Mouse (Mus musculus) splenic B cell, adult 2 months (primary cell): ENCODE measurements around the gene Ggt1.
"Not testable (repeated sequence)": the region's sequence is repeated elsewhere in the genome, so short reads cannot be mapped to it uniquely, and the experiment has no call there.

Experiments used
- DNase-seq: peaks from one replicate; pipeline ENCODE4 v3.0.0-alpha.2; 2011; ENCODE audit warnings: low read depth, low spot score
- H3K27me3 ChIP-seq: 2 replicates; pipeline ENCODE4 v1.6.1; 2012; ENCODE audit warnings: mild to moderate bottlenecking, low read length, moderate library complexity, mixed read lengths; ENCODE audit not compliant: control insufficient read depth, poor library complexity, insufficient read depth, severe bottlenecking
- H3K36me3 ChIP-seq: 2 replicates; pipeline ENCODE4 v1.6.1; 2012; ENCODE audit warnings: mild to moderate bottlenecking, low read length, moderate library complexity, mixed read lengths; ENCODE audit not compliant: control insufficient read depth, poor library complexity, insufficient read depth, severe bottlenecking

Gene Ggt1

DNA sequence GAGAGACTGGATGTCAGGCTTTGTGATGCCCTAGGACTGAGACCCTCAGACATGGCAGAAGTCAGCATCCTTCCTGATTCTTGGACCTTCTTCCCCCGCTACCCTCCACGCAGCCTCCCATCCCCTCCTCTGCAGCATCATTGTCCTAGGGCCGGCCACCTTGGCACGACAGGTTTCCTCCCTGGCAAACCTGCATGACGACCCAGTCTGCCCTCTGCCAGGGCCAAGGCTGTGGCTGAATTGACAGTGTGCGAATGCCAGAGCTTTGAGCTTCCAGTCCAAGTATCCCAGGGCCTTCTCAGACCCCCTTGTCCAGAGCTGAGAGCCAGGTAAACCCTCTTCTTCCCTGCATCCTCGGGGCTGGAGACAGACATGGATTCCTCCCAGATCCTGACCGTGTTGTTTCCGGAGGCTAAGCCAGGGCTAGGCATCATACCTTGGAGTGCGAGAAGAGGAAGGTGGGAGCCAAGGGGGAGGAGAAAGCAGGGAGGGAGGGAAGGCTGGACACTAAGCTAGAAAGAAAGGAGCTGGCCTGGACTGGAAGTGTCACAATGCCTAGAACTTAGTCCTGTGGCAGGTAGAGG, at the start of gene Ggt1:
Ggt1 (plus strand) TSS at position 534 of the 584 bp plus-strand sequence.
- Histone ChIP-seq H3K27me3 (0 out of 2 replicates have a peak, but pooled peaks cover 3% of the 10 kb centered on the region), H3K36me3 (no peaks in the 10 kb centered on the region)
- no peak for DNase-seq

- no peak for DNase-seq
- Histone ChIP-seq H3K36me3 (peaks cover 18% of the 10 kb centered on the region), H3K27me3 (no peaks in the 10 kb centered on the region)
These were observed 49.5 kb upstream of the Ggt1 start for GRCm38 (mm10) chr10:75511897-75512296.

DNA sequence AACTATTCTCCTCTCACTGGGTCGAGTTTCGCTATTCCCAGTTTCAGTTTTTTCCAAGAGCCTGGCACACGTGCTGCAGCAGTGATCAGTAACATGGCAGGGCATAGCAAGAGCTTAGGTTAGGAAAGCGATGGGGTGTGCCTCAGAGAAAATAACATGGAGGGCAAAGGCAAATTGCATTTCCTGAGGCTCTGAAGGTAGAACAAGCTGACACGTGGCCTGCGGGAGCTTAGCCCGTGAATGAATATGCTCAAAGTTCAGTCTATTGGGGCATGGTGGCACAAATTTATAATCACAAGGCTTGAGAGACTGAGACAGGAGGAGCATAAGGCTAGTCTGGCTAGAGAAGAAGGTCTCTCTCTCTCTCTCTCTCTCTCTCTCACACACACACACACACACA, 48.6 kb upstream of the Ggt1 start:
- no peaks in the 10 kb centered on the region for H3K27me3 ChIP-seq
- H3K36me3 ChIP-seq, result peaks cover 12% of the 10 kb centered on the region
- DNase-seq, result no peak

- H3K27me3 ChIP-seq, result no peaks in the 10 kb centered on the region
- DNase-seq, result peak; percentile 25
- H3K36me3 ChIP-seq, result peaks cover 9% of the 10 kb centered on the region
These were observed 47.9 kb upstream of the Ggt1 start for GRCm38 (mm10) chr10:75513306-75514067.

GRCm38 (mm10) chr10:75514361-75514760, 47.0 kb upstream of the Ggt1 start:
- no peaks in the 10 kb centered on the region for H3K27me3 ChIP-seq
- no peak for DNase-seq
- peaks cover 4% of the 10 kb centered on the region for H3K36me3 ChIP-seq

GRCm38 (mm10) chr10:75515216-75516037, 46.0 kb upstream of the Ggt1 start:
- peaks cover 4% of the 10 kb centered on the region for H3K36me3 ChIP-seq
- peak; percentile 72 for DNase-seq
- H3K27me3 ChIP-seq, result no peaks in the 10 kb centered on the region

GRCm38 (mm10) chr10:75516038-75516723, 45.2 kb upstream of the Ggt1 start:
- peaks cover 4% of the 10 kb centered on the region for H3K36me3 ChIP-seq
- DNase-seq, result peak; percentile 29
- no peaks in the 10 kb centered on the region for H3K27me3 ChIP-seq

DNA sequence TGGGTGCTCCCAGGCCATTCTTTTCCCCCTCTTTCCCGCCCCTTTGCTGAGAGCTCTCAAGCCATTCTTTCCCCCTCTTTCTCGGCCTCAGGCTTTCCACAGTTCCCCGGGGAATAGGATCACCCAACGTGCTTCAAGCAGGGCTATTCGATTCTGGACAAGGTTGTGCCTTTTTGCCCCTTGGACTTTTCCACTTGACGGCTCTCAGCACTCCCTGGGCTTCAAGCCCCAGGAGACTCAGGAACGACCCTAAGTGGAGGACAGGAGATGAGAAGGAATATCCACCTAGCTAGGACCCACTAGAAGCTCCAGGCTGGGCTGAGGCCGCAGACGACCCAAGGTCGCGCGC, 44.7 kb upstream of the Ggt1 start:
- no peaks in the 10 kb centered on the region for H3K27me3 ChIP-seq
- peaks cover 2% of the 10 kb centered on the region; the same call in 1 of the 2 replicates for H3K36me3 ChIP-seq
- DNase-seq, result no peak

DNA sequence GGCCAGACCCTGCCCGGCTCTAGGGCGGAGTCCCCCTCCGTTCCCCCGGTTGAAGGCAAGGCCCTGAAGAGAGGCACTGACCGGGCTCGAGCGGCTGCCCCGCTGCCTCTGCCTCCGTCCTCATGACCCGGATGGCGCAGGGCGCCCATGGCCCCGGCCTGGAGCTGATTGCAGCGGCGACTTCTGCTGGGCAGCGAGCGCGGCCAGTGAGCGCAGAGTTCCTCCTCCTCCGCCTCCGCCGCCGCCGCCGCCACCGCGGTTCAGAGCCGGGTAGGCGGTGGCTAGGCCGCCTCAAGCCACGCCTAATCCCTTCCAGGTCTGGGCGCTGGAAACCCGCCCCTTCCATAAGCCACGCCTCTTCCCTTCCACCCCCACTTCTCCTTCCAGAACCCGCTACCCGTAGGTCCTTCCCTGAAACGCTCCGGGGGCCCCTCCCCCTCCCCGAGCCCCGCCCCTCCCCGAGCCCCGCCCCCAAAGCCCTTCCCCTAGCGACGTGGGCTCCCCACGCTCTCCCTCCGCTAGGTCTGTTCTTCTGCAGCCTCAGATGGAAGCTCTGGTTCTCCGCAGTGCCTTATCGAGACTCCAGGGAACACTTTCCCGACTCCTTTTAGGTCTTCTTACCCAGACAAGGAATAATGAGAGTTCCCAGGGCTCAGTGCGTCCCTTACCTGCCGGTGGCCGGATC, 44.2 kb upstream of the Ggt1 start, which contains the start of gene Snrpd3:
Snrpd3 (plus strand) TSS at position 479 of the 685 bp plus-strand sequence.
- DNase-seq, result peak; percentile 99
- peaks cover 2% of the 10 kb centered on the region; the same call in 1 of the 2 replicates for H3K36me3 ChIP-seq
- no peaks in the 10 kb centered on the region for H3K27me3 ChIP-seq

DNA sequence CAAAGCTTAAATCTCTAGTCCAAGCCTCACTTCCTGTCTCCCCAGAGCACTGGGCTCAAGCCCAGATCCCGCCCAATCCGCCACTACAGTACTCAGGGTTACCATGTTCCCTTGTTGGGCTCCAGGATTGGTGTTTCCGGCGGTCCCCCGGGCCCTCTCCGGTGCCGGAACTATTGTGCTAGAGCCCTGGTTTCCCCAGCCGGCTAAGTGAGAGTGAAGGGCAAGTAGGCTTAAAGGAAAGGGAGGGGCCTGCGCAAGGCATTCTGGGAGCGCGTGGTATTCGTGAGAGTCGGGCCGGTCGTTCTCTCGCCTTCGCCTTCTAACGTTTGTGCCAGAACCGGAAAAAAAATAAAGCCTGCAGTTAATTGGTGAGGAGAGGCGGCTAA, 43.7 kb upstream of the Ggt1 start, which contains the start of gene Gucd1:
Gucd1 (minus strand) TSS at position 215 of the 386 bp plus-strand sequence.
- no peaks in the 10 kb centered on the region for H3K27me3 ChIP-seq
- peak; percentile 96 for DNase-seq
- peaks cover 2% of the 10 kb centered on the region; the same call in 1 of the 2 replicates for H3K36me3 ChIP-seq

GRCm38 (mm10) chr10:75520581-75520980, 40.8 kb upstream of the Ggt1 start:
- DNase-seq, result no peak
- Histone ChIP-seq H3K36me3 (peaks cover 2% of the 10 kb centered on the region; the same call in 1 of the 2 replicates), H3K27me3 (no peaks in the 10 kb centered on the region)

DNA sequence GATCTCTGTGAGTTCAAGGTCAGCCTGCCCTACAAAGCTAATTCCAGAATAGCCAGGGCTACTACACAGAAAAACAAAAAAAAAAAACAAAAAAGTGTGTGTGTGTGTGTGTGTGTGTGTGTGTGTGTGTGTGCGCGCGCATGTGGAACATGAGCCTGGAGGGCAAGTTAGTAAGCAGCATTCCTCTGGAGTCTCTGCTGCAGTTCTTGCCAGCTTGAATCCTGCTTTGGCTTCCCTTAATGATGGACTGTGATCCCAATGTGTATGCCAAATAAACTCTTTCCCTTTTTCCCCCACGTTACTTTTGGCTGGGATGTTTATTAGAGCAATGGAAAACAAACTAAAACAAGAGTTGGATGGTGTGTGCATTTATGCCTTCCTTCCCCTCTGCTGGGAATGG, 39.8 kb upstream of the Ggt1 start:
- no peaks in the 10 kb centered on the region for H3K27me3 ChIP-seq
- H3K36me3 ChIP-seq, result peaks cover 2% of the 10 kb centered on the region; the same call in 1 of the 2 replicates
- no peak for DNase-seq

DNA sequence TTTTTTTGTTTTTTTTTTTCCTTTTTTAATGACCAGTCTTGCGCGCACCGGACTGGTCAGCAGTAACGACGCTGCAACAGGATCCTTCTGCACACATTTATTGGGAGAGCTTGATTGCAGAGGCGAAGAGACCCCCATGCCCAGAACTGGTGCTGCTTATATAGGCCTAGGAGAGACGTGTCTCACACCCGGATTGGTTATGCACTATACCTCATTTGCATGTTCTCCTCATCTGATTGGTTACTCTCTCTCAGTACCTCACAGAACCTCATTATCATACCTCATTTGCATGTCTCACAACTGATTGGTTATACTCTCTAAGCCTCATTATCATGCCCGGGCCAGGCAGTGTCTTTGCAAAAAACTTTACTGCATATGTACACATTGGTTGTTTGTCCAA, 36.0 kb upstream of the Ggt1 start:
- DNase-seq, H3K27me3 ChIP-seq, H3K36me3 ChIP-seq: not testable (repeated sequence)

- H3K36me3 ChIP-seq, result peaks cover 7% of the 10 kb centered on the region
- H3K27me3 ChIP-seq, result no peaks in the 10 kb centered on the region
- DNase-seq, result no peak
These were observed 31.1 kb upstream of the Ggt1 start for GRCm38 (mm10) chr10:75530322-75530721.
